Mouse (Mus musculus): Measurements from ENCODE around the gene Vstm4. TPM values are rescaled to one million over a fixed set of nuclear protein-coding genes. Genes with fewer than 3 reads are reported as not detected.

The Vstm4 gene
- polyA plus RNA-seq (2015; fragmentation: Nextera tagmentation; extraction: Ambion mirVana): 10.9 and 13.3 TPM in 2 replicates

DNA sequence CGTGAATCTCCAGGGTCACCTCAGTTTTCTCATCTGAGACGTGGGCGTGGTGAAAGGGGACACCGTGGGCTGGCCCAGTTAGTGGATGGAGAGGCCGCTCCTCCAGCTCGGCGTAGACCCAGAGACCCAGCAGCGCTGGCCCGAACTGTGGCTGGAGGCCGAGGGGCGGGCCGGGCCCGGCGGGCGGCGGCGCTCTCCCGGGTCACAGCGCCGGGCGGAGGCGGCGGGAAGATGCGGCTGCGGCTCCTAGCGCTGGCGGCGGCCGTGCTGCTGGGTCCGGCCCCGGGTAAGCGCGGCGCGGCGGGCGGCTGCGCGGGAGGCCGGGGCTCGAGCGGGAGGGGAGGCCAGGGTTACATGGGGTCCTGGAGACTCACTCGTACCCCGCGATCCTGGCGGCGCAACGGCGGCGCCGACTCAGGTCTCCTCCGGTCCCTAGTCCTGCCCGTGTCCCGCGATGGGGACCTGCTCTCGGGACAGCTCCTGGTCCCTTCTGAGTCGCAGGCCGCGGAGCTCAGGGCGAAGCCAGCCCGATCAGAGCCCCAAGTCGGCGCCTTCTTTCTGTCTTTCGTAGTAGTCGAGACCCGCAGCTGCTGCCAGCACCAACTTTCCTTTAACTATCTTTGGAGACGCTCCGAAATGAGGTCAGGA, at the start of gene Vstm4:
Gene Vstm4, plus strand, starts transcription at position 76 of the 648 bp plus-strand sequence.
- H3K36me3 ChIP-seq (replicated peaks): no peaks in the 10 kb centered on the region
- peak; percentile 81 for ATAC-seq (replicated peaks)
- H3K4me1 ChIP-seq: 0 out of 2 replicates have a peak, but pooled peaks cover 4% of the 10 kb centered on the region
- peak within 1 kb of the TSS; percentile 44 for H3K9ac ChIP-seq
- no peaks in the 10 kb centered on the region for H3K9me3 ChIP-seq
- 1% methylated on average over 68 of the region's 68 CpGs for WGBS
- H3K4me2 ChIP-seq: peak within 1 kb of the TSS; percentile 87
- H3K27ac ChIP-seq: no peak within 1 kb of the TSS
- H3K4me3 ChIP-seq: peak within 1 kb of the TSS; percentile 45
- peaks cover 19% of the 10 kb centered on the region for H3K27me3 ChIP-seq (replicated peaks)

DNA sequence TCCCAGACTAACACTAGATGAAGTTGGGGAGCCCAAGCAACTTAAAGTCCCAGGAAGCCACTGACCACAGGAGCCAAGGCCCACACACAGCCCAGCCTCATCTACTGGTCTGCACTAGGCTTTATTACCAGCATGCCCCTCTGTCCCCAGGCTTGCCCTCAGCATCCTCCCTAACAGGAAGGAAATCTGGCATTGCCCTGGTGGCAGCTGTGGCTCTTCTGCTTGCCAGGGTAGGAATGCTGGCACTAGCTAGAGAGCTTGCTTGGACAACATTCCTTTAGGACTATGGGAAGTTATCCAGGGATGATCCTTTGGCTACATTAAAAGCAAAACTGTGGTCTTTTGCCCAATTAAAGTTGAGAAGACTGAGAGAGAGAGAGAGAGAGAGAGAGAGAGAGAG, 46.4 kb upstream of the Vstm4 start:
- H3K36me3 ChIP-seq (replicated peaks): no peaks in the 10 kb centered on the region
- no peak overlapping the region for H3K9ac ChIP-seq
- H3K4me3 ChIP-seq: no peak overlapping the region
- no peak for ATAC-seq (replicated peaks)
- no peaks in the 10 kb centered on the region for H3K27me3 ChIP-seq (replicated peaks)
- no peaks in the 10 kb centered on the region for H3K9me3 ChIP-seq
- no peak overlapping the region for H3K4me2 ChIP-seq
- H3K27ac ChIP-seq: no peak overlapping the region
- H3K4me1 ChIP-seq: no peaks in the 10 kb centered on the region

DNA sequence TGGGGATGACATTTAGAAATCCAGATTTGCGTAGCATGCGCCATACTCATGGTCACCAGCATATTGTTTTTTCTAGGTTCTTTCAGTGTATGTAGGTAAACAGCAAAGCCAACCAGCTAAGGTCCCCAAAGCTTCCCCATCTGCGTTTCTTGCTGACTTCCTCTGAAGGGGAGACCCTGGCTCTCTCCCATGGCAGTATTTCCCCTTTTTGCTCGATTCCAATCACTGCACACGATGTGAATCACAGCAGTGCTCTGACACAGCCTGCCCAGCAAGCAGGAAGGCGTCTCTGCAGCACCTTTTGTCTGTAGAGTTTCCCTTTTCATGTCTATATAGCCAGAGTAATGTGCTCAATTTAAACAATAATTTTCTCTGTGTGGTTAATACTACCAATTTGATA, 44.1 kb upstream of the Vstm4 start:
- WGBS: 75% methylated on average over 6 of the region's 6 CpGs
- Histone ChIP-seq H3K9me3 (no peaks in the 10 kb centered on the region), H3K27me3 (replicated peaks) (no peaks in the 10 kb centered on the region), H3K27ac (no peak overlapping the region), H3K4me1 (no peaks in the 10 kb centered on the region), H3K9ac (no peak overlapping the region), H3K4me2 (no peak overlapping the region), H3K36me3 (replicated peaks) (no peaks in the 10 kb centered on the region), H3K4me3 (no peak overlapping the region)
- no peak for ATAC-seq (replicated peaks)

DNA sequence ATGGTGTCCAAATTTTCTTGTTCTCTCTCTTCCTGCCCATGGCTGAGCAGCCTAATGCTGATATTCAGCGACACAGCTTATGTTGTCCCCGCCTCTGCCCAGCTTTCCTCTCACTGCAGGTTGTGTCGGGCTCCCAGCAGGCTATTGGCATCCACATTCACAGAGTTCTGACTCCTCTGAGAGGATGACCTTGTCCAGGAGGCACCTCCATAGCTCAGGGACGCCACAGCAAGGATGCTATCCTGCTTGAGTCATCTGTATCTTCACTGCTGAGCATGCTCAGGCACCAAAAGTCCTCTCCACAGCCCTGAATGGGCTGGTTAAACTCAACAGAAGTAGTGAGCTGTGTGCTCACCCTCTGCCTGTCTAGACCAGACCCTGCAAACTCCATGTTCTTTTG, 41.6 kb upstream of the Vstm4 start:
- no peaks in the 10 kb centered on the region for H3K27me3 ChIP-seq (replicated peaks)
- ATAC-seq (replicated peaks): no peak
- no peaks in the 10 kb centered on the region for H3K36me3 ChIP-seq (replicated peaks)
- no peak overlapping the region for H3K4me3 ChIP-seq
- H3K4me2 ChIP-seq: no peak overlapping the region
- no peak overlapping the region for H3K27ac ChIP-seq
- 61% methylated on average over 4 of the region's 4 CpGs for WGBS
- no peak overlapping the region for H3K9ac ChIP-seq
- no peaks in the 10 kb centered on the region for H3K9me3 ChIP-seq
- no peaks in the 10 kb centered on the region for H3K4me1 ChIP-seq

DNA sequence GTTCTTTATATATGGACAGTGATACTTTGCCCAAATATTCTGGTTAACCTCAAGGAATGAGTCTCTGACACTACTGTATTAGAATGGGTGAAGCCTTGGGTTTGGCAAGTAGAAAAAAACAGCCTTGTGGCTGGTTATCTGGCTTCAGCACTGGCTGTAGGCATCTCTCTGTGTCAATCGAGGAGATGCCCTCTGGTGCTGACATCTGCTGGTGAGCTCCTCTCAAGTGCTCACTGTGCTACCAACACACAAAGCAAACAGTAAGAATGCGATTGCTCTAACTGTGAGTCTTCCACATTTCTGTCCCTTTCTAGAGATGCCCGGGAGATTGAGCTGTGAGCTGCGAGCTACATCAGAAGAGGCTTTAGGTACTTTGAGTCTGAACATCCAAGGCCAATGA, 40.0 kb upstream of the Vstm4 start:
- Histone ChIP-seq H3K4me3 (no peak overlapping the region), H3K4me2 (no peak overlapping the region), H3K9me3 (no peaks in the 10 kb centered on the region), H3K9ac (no peak overlapping the region), H3K36me3 (replicated peaks) (no peaks in the 10 kb centered on the region), H3K4me1 (no peaks in the 10 kb centered on the region), H3K27ac (no peak overlapping the region), H3K27me3 (replicated peaks) (no peaks in the 10 kb centered on the region)
- 81% methylated on average over 4 of the region's 4 CpGs for WGBS
- ATAC-seq (replicated peaks): no peak

DNA sequence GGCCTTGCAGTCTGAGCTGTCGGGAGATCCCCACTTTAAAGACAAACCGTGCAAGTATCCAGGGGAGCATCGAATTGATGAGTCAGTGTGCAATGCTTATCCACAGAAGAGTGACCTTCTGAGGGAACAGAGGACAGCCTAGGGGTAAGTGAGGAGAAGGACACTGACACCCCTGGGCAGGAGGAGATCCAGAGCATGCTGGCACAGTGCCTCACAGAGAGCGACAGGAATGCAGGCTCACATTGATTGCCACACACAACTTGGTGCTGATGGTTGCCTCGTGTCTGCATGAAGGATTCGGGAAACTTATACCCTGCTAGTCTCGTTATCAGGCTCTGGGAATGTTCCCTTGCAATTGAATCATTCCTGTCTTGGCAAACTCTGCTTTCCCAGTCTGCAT, 39.3 kb upstream of the Vstm4 start:
- H3K4me2 ChIP-seq: no peak overlapping the region
- no peaks in the 10 kb centered on the region for H3K27me3 ChIP-seq (replicated peaks)
- WGBS: 69% methylated on average over 7 of the region's 7 CpGs
- H3K9me3 ChIP-seq: no peaks in the 10 kb centered on the region
- ATAC-seq (replicated peaks): no peak
- H3K4me3 ChIP-seq: no peak overlapping the region
- H3K9ac ChIP-seq: no peak overlapping the region
- no peak overlapping the region for H3K27ac ChIP-seq
- H3K36me3 ChIP-seq (replicated peaks): no peaks in the 10 kb centered on the region
- H3K4me1 ChIP-seq: no peaks in the 10 kb centered on the region

DNA sequence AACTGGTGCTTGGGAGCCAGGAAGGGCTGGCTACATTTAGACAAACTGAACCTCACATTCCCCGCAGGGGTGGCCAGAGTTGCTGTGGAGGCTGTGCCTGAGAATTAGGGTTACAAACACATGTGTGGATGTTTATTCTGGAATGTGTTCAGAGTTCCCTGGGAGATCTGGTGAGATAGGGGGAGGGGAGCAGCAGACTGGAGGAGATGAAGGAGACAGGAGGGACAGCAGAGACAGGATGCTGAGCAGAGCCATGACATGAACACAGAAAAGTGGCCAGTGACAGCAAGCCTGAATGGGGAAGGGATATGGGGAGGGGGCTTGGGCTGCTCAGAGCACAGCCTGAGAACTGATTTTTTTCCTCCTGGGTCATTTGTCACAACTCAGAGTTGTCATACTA, 37.3 kb upstream of the Vstm4 start:
- WGBS: 79% methylated on average over 1 of the region's 1 CpGs
- Histone ChIP-seq H3K36me3 (replicated peaks) (no peaks in the 10 kb centered on the region), H3K27ac (no peak overlapping the region), H3K4me2 (no peak overlapping the region), H3K9ac (no peak overlapping the region), H3K4me3 (no peak overlapping the region), H3K27me3 (replicated peaks) (no peaks in the 10 kb centered on the region), H3K4me1 (no peaks in the 10 kb centered on the region), H3K9me3 (no peaks in the 10 kb centered on the region)
- no peak for ATAC-seq (replicated peaks)

DNA sequence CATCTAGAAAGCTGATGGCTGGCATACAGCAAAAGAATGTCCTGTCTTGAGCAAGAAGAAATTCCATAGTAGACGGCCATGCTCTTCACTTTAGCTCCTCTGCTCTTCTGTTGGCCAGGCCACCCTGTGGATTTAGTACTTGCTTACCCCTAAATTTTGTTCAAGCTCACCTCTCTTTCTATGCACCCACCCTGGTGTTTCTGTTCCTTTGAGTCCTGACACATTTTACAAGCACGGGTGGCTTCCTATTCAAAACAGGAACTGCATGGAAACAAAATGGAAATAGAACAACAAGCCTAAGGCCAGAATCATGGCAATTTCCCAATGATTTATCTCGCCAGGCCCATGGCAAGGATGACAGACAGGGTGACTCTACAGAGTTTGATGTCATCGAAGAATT, 33.7 kb upstream of the Vstm4 start:
- H3K4me2 ChIP-seq: no peak overlapping the region
- H3K36me3 ChIP-seq (replicated peaks): no peaks in the 10 kb centered on the region
- H3K4me3 ChIP-seq: no peak overlapping the region
- no peak overlapping the region for H3K9ac ChIP-seq
- no peak overlapping the region for H3K27ac ChIP-seq
- 85% methylated on average over 4 of the region's 4 CpGs for WGBS
- no peak for ATAC-seq (replicated peaks)
- H3K4me1 ChIP-seq: peaks cover 6% of the 10 kb centered on the region; the same call in 1 of the 2 replicates
- H3K27me3 ChIP-seq (replicated peaks): no peaks in the 10 kb centered on the region
- no peaks in the 10 kb centered on the region for H3K9me3 ChIP-seq

DNA sequence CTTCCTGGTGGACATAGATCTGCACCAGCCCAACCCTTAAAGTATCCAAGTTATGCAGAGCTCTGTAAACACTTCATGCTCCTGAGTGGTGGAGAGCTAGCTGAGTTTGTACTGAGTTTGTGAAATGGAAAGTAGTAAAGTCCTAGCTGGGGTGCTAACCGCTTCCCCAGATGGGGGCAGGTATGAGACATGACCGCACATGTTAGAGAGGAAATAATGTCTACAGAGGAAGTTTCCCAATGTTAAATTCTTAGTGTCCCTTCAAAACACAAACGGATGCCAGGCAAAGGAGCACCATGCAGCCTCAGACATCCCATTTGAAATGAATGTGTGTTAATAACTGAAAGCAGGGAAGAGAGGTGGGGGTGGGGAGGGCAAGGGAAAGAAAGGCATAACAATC, 32.7 kb upstream of the Vstm4 start:
- Histone ChIP-seq H3K27ac (no peak overlapping the region), H3K4me2 (no peak overlapping the region), H3K9ac (no peak overlapping the region), H3K36me3 (replicated peaks) (no peaks in the 10 kb centered on the region), H3K9me3 (no peaks in the 10 kb centered on the region), H3K27me3 (replicated peaks) (no peaks in the 10 kb centered on the region), H3K4me3 (no peak overlapping the region), H3K4me1 (peaks cover 6% of the 10 kb centered on the region; the same call in 1 of the 2 replicates)
- no peak for ATAC-seq (replicated peaks)
- 89% methylated on average over 3 of the region's 3 CpGs for WGBS

DNA sequence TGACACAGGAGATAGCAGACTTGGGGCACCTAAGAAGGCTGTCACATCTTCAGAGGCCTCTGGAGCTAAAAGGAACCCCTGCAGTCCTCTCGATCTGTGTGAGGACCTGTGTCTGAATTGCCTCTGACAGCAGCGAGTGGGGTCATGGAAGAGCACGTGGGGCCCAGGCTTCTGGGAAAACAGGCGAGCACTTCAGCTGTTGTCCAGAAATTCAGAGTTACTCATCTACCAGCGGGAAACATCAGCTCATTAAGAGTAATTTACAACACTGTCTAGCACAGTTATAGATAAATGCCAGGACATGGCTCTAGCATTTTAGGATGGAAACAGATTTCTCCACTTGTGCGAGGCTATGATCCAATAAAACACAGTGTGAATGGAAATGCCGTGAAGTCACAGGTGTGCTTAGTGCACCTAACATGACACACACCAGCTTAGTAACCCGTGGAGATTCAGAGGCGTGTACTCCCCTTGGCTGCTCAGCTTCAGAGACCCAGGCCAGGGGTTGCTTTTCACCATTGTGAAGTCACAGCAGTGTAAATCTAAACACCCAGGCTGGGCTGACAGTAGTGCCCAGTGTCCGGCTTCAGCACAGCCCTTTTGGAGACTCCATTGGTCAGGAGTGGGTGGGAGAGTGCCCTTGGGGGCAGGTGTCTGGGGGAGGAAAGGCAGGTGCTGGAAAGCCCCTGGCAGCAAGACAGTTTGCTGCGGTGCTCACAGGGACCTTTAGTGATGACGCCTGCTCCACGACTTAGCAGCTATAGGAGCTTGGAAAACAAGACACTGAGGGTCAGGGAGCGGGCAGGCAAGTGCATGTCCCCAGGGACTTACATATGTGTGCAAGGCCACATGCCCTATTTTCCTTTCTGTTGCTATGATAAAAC, 32.0 kb upstream of the Vstm4 start:
- H3K4me1 ChIP-seq: peaks cover 6% of the 10 kb centered on the region; the same call in 1 of the 2 replicates
- no peaks in the 10 kb centered on the region for H3K36me3 ChIP-seq (replicated peaks)
- no peak overlapping the region for H3K4me2 ChIP-seq
- H3K27ac ChIP-seq: no peak overlapping the region
- H3K9me3 ChIP-seq: no peaks in the 10 kb centered on the region
- H3K9ac ChIP-seq: no peak overlapping the region
- WGBS: 62% methylated on average over 14 of the region's 14 CpGs
- H3K4me3 ChIP-seq: no peak overlapping the region
- H3K27me3 ChIP-seq (replicated peaks): no peaks in the 10 kb centered on the region
- ATAC-seq (replicated peaks): no peak

DNA sequence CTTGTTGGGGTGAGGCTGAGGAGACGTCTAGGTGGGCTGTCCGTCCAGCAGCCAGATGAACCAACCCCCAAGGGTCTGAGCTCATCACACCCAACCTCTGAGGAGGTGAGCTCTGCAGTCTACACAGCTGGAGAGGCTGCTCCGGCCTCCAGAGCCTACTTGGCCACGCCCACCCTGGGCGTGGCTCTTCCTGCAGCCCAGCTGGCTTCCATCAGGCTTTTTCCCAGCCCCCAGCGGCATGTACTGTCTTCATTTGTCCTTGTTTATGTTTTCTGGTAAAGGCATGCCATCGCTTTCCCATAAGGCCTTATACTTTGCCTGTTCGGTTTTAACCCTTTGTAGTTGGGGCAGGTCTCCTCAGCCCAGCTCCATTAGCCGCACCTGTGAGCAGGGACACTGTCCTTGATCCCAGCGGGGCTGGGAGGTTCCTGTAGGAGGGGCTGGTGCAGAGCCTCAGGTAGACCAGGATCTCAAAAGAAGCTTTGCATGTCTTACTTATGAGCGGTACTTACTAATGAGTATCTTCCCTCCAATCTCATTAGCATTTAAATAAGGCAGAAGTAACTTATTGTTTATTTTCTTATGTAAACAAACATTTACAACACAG, 31.0 kb upstream of the Vstm4 start:
- Histone ChIP-seq H3K4me3 (no peak overlapping the region), H3K9ac (no peak overlapping the region), H3K36me3 (replicated peaks) (no peaks in the 10 kb centered on the region), H3K4me2 (peak overlapping the region; percentile 20), H3K27me3 (replicated peaks) (no peaks in the 10 kb centered on the region), H3K27ac (no peak overlapping the region), H3K9me3 (no peaks in the 10 kb centered on the region; the same call in 1 of the 2 replicates), H3K4me1 (peaks cover 6% of the 10 kb centered on the region; the same call in 1 of the 2 replicates)
- no peak; the same call in 1 of the 2 replicates for ATAC-seq (replicated peaks)
- WGBS: 8% methylated on average over 11 of the region's 11 CpGs

DNA sequence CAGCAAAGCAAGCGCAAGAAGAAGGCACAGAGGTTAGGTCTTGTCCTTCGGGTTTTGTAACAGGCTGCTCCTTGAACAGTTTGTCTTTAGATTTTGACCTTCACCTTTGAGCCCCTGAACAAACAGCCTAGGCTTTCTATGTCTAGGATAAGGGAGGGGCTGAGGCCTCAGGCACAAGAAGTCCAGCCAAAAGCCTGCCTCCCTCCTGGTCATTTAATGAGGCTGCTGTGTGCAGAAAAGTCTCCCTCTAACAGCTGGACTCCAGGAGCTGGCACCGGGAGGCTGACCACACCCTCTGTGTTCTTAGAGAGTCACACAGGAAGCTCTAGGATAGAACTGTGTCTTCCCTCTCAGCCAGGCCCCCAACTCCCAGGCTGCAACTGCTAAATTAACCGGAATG, 29.4 kb upstream of the Vstm4 start:
- H3K9me3 ChIP-seq: no peaks in the 10 kb centered on the region; the same call in 1 of the 2 replicates
- H3K4me2 ChIP-seq: no peak overlapping the region
- no peak overlapping the region for H3K4me3 ChIP-seq
- H3K27ac ChIP-seq: no peak overlapping the region
- H3K4me1 ChIP-seq: peaks cover 6% of the 10 kb centered on the region; the same call in 1 of the 2 replicates
- ATAC-seq (replicated peaks): no peak
- H3K36me3 ChIP-seq (replicated peaks): no peaks in the 10 kb centered on the region
- WGBS: 70% methylated on average over 4 of the region's 4 CpGs
- H3K27me3 ChIP-seq (replicated peaks): no peaks in the 10 kb centered on the region
- no peak overlapping the region for H3K9ac ChIP-seq

Data from midbrain, embryonic 15.5 days (tissue).